Mouse (Mus musculus) neural tube, postnatal 0 days (tissue): ENCODE measurements around the gene Phc3. TPM values are rescaled to one million over a fixed set of nuclear protein-coding genes. Genes with fewer than 3 reads are reported as not detected.

ENCODE experiments used
- polyA plus RNA-seq: library from polyadenylated mRNA; unstranded; fragments of >200 nt; fragmentation: Nextera tagmentation; extraction: Ambion mirVana; gene quantifications from 2 replicates; pipeline ENCODE4 v1.2.1, GENCODE M21; 2015

Gene Phc3
- polyA plus RNA-seq, result 7.9 and 9.3 TPM in 2 replicates

DNA sequence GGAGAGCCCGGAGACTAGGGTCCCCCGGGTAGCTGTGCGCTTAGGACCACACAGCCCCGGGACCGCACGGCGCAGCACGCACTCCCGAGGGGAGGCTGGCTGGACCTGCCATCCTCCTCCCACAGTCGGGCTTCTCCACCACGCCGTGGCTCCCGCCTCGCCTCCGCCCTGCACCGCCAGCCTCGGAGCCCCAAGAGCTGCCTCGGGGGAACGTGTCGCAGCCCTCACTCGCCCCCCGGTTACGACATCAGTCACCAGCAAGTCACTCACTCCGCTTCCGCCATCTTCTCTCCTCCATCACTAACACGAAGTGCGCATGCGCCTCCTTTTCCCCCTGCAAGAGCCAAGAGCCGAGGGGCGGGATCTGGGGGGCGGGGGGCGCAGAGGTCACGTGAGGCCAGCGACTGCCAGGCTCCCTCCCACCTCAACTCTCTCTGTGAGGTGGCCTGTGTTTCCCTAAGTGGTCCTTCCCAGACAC is at the start of gene Phc3:
Gene Phc3 (minus strand): TSS at position 312 of the 478 bp plus-strand sequence.

DNA sequence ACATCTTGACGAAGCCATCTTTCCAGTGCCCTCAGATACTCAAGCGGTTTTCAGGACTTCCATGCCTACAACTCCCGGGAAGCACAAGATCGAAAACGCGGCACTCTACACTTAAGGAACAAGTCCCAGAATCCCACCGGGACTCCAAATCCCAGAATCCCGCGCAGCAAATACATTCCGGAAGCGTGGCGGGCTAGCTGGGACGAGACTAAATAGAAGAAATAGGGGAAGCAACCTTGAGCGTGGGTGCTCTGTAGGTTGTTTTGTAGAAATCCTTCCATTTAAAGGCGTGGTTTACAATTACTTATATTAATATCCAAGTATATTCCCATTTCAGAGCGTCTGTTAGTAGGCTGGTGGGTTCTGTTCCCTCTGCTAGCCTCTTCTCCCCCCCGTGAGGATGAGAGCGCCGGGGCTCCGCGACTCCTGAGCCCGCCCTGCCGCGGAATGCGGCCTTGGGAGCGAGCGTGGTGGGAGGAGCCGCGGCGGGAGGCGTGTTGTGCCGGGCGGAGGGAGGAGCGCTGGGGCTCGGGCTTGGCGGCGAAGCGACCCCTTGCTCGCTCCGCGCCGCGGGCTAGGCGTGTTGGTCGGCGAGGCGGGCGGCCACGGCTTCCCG is 26.2 kb upstream of the Phc3 start, which contains the start of gene Prkci:
Gene Prkci (plus strand): TSS at position 465 of the 616 bp plus-strand sequence.

DNA sequence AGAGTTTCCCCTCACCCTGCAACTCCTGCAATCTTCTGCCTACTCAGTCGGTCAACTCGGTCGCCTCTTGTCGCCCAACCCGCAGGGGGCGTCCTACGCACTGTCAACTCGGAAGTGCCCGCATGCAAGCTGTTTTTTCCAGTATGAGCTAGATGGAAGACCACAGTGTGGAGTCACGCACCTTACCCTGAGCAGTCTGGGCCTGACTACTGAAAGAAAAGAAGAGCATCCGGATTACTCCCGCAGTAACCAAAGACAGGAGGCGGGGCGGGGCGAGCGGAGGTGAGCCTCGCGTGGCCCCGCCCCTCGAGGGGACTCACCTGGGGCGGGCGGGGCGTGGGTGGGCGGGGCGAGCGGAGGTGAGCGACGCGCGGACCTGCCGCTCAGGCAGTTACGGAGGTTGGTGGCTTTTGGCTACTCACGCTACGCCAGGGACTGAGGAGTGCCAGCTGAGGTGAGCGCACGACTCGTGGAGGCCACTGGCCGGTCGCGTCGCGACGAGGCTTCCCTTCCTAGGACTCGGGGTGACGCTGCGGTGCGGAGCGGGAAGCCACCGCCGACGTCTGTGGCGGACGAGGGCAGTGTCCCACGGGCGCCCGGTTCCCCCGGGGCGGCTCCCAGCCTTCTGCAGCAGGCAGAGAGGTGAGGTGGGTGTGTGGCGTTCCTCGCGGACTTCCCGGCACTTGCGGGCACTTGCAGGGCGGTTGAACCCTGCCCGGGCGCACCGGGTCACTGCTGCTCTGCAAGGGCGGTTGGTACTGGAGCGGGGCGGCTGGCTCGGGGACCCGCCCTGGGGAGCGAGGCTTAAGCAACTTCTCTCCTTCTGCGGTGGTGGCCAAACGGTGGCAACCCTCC is 113.4 kb downstream of the Phc3 start, which contains the start of gene Gpr160:
Gene Gpr160 (plus strand): TSS at position 347 of the 855 bp plus-strand sequence.

Other genes with a start within 250 kb of the Phc3 start
- gene Samd7, start 223.1 kb downstream of the Phc3 start, polyA plus RNA-seq, result 0.05 TPM in 1 of 2 replicates, not detected in the other
- 120 and 147 TPM in 2 replicates for gene Sec62, start 176.5 kb downstream of the Phc3 start, polyA plus RNA-seq
- 2.3 and 2.6 TPM in 2 replicates for gene Gpr160, start 113.5 kb downstream of the Phc3 start, polyA plus RNA-seq
- gene Prkci, start 26.3 kb upstream of the Phc3 start, polyA plus RNA-seq, result 23.0 TPM in 2 replicates
- gene Skil, start 125.6 kb upstream of the Phc3 start, polyA plus RNA-seq, result 21.1 and 24.1 TPM in 2 replicates
- 49.5 and 102 TPM in 2 replicates for gene Cldn11, start 180.5 kb upstream of the Phc3 start, polyA plus RNA-seq